Mouse (Mus musculus): Measurements from ENCODE around the gene Prodh2. TPM values are rescaled to one million over a fixed set of nuclear protein-coding genes. Genes with fewer than 3 reads are reported as not detected.

Prodh2 gene
- polyA plus RNA-seq, 1 experiment = 218 TPM

DNA sequence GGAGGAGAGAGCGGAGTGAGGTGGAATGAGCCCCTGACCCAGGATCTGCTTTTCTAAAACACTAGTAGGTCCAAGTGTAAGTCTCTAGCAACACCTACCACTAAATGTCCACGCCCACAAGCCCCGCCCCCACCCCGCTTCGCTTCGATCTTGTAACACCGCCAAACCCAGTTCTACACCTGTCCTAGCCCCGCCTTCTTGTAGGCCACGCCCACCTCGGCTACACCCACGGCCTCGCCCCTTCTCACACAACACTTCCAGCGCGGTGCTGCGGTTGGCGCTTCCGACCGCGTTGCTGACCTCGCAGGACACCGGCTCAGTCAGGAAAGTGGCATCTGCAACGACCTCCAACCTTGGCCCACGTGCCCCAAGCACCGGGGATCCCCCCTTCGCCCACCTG is 39.7 kb upstream of the Prodh2 start:
- Histone ChIP-seq H3K4me3 (ENCODE audit: insufficient read depth, low read depth, low read length) (no peak overlapping the region), H3K4me1 (ENCODE audit: control insufficient read depth, insufficient read depth, low read length) (no peaks in the 10 kb centered on the region), H3K27me3 (replicated peaks; ENCODE audit: control insufficient read depth, insufficient read depth, low read length) (peaks cover 2% of the 10 kb centered on the region; the same call in 1 of the 2 replicates), H3K27ac (ENCODE audit: insufficient read depth, low read depth, low read length) (no peak overlapping the region), H3K36me3 (ENCODE audit: control insufficient read depth, insufficient read depth, low read length) (no peaks in the 10 kb centered on the region)
- whole genome bisulfite sequencing = 2% methylated on average over 25 of the region's 25 CpGs
- no peak for TF ChIP-seq POLR2A (IDR thresholded peaks at IDR 0.05; ENCODE audit: low read depth, low read length)
- no peak for TF ChIP-seq CTCF (conservative IDR thresholded peaks at IDR 0.05; ENCODE audit: insufficient read depth, insufficient read length, low read depth, low read length)
- DNase-seq = peak; percentile 62

DNA sequence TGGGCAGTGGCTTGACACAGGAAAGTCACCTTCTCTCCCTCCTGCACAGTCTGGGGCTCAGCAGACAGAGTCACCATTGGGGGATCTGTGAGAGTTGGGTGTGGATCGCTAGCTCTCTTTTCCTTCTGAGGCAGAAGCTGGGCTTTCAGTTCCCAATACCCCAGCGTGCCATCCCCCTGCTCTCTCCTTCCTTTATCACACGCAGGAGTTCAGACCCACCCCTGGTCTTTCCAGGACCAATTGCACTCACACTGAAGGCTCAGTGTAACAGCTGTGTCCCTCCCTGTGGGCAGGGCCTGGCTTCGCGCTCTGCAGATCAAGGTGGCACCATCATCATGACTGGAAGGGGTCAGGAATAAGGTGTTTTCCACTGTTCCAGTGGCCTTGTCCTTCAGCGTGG is 39.2 kb upstream of the Prodh2 start:
- Histone ChIP-seq H3K27ac (ENCODE audit: insufficient read depth, low read depth, low read length) (no peak overlapping the region), H3K36me3 (ENCODE audit: control insufficient read depth, insufficient read depth, low read length) (no peaks in the 10 kb centered on the region), H3K4me1 (ENCODE audit: control insufficient read depth, insufficient read depth, low read length) (no peaks in the 10 kb centered on the region), H3K27me3 (replicated peaks; ENCODE audit: control insufficient read depth, insufficient read depth, low read length) (peaks cover 2% of the 10 kb centered on the region; the same call in 1 of the 2 replicates), H3K4me3 (ENCODE audit: insufficient read depth, low read depth, low read length) (no peak overlapping the region)
- 7% methylated on average over 6 of the region's 6 CpGs for WGBS
- no peak for DNase-seq
- TF ChIP-seq POLR2A (IDR thresholded peaks at IDR 0.05; ENCODE audit: low read depth, low read length) (no peak), CTCF (conservative IDR thresholded peaks at IDR 0.05; ENCODE audit: insufficient read depth, insufficient read length, low read depth, low read length) (no peak)

DNA sequence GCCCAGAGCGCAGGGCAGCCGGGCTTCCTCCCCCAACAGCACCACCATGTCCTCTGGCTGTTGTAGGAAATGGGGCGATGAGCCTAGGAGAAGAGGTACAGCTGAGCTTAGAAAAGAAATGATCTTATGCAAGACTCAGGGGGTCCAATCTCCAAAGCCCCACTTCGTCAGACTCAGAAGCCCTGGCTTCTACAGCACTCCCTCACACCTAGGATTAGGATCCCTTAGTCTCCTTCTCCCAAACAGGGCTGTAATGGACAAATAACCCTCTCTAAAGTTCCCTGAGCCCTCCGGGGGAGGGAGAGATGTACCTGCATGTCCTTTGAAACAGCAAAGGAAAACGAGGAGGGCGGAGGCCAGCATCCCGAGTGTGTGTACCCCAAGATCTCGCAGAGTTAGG is 36.9 kb upstream of the Prodh2 start:
- Histone ChIP-seq H3K36me3 (ENCODE audit: control insufficient read depth, insufficient read depth, low read length) (no peaks in the 10 kb centered on the region), H3K27ac (ENCODE audit: insufficient read depth, low read depth, low read length) (no peak overlapping the region), H3K27me3 (replicated peaks; ENCODE audit: control insufficient read depth, insufficient read depth, low read length) (peaks cover 2% of the 10 kb centered on the region; the same call in 1 of the 2 replicates), H3K4me1 (ENCODE audit: control insufficient read depth, insufficient read depth, low read length) (no peaks in the 10 kb centered on the region), H3K4me3 (ENCODE audit: insufficient read depth, low read depth, low read length) (no peak overlapping the region)
- under 1% methylated on average over 9 of the region's 9 CpGs for WGBS
- TF ChIP-seq POLR2A (IDR thresholded peaks at IDR 0.05; ENCODE audit: low read depth, low read length) (no peak), CTCF (conservative IDR thresholded peaks at IDR 0.05; ENCODE audit: insufficient read depth, insufficient read length, low read depth, low read length) (no peak)
- DNase-seq = no peak

DNA sequence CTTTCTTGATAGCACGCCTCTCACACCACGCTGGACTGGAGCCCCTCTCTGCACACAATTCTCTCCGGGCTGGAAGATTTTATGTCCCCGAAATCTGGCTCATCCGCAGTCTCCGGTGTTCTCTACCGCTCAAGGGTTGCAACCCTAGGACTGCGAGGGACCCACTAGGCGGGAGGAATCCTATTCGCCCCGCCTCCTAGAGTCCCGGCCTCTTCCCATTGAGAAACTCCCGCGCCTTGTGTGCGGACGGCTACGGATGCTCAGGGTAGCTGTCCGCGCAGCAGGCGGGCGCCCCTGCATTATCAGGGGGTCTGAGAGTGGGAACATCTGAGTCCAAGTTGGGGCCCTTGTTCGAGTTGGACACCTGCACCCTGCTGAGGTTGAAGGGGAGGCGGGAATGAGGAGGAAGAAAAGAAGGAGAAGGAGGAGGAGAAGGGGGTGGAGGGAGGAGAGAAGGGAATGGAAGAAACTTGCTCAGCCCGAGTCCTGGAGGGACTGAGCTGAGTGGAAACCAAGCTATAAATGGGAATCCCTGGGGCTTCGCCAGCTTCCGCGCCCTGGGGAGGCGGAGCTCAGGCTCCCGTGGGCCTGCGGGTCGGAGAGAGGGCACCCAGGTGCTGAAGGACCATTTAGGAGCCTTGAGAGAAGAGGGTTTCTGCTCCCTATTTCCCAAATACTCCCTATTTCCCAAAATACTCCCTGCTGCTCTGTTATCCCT is 36.4 kb upstream of the Prodh2 start:
- DNase-seq = no peak
- Histone ChIP-seq H3K27me3 (replicated peaks; ENCODE audit: control insufficient read depth, insufficient read depth, low read length) (peaks cover 2% of the 10 kb centered on the region; the same call in 1 of the 2 replicates), H3K4me1 (ENCODE audit: control insufficient read depth, insufficient read depth, low read length) (no peaks in the 10 kb centered on the region), H3K27ac (ENCODE audit: insufficient read depth, low read depth, low read length) (no peak overlapping the region), H3K36me3 (ENCODE audit: control insufficient read depth, insufficient read depth, low read length) (no peaks in the 10 kb centered on the region), H3K4me3 (ENCODE audit: insufficient read depth, low read depth, low read length) (no peak overlapping the region)
- WGBS = 2% methylated on average over 31 of the region's 31 CpGs
- TF ChIP-seq CTCF (conservative IDR thresholded peaks at IDR 0.05; ENCODE audit: insufficient read depth, insufficient read length, low read depth, low read length) = no peak
- TF ChIP-seq POLR2A (IDR thresholded peaks at IDR 0.05; ENCODE audit: low read depth, low read length) = no peak

DNA sequence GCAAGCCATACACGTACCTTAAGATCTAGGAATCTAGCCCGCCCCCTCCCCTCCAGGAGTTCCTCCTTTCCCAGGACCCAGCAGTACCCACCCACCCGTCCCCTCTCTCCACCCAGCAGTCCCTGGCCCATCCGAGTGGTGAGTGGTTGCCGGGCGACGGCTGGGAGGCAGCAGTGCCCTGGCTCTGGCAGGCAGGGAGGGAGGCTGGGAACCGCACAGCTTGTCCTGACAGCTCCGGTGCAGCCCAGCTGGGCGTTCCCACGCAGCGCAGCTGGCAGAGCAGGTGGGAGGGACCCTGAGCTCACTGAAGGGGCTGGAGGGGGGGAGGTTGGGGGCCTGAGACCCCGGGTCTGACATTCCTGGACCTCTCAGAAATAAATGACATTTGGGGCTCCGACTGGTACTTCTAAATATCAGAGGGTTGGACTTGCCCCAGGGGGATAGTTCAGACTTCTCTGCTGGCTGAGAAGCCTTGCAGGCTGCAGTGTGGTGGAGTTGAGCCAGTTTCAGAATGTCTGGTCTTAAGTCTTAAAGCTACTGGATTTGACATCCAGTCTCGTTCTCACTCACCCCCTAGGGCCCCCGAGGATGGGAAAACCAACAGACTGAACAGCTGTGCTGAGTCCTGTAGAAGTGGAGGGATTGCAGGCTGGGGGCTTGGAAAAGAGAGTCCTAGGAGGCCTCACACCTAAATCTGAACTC is 35.6 kb upstream of the Prodh2 start, which contains the start of the genes Kirrel2 and Nphs1:
Gene Kirrel2 (minus strand): TSS at position 62 of the 702 bp plus-strand sequence.
Gene Nphs1 (plus strand): TSS at position 687 of the 702 bp plus-strand sequence.
- Histone ChIP-seq H3K36me3 (ENCODE audit: control insufficient read depth, insufficient read depth, low read length) (no peaks in the 10 kb centered on the region), H3K4me3 (ENCODE audit: insufficient read depth, low read depth, low read length) (no peak within 1 kb of the TSS), H3K27me3 (replicated peaks; ENCODE audit: control insufficient read depth, insufficient read depth, low read length) (peaks cover 2% of the 10 kb centered on the region; the same call in 1 of the 2 replicates), H3K27ac (ENCODE audit: insufficient read depth, low read depth, low read length) (no peak within 1 kb of the TSS), H3K4me1 (ENCODE audit: control insufficient read depth, insufficient read depth, low read length) (no peaks in the 10 kb centered on the region)
- no peak for DNase-seq
- WGBS = 3% methylated on average over 16 of the region's 16 CpGs
- TF ChIP-seq POLR2A (IDR thresholded peaks at IDR 0.05; ENCODE audit: low read depth, low read length) = no peak
- no peak for TF ChIP-seq CTCF (conservative IDR thresholded peaks at IDR 0.05; ENCODE audit: insufficient read depth, insufficient read length, low read depth, low read length)

DNA sequence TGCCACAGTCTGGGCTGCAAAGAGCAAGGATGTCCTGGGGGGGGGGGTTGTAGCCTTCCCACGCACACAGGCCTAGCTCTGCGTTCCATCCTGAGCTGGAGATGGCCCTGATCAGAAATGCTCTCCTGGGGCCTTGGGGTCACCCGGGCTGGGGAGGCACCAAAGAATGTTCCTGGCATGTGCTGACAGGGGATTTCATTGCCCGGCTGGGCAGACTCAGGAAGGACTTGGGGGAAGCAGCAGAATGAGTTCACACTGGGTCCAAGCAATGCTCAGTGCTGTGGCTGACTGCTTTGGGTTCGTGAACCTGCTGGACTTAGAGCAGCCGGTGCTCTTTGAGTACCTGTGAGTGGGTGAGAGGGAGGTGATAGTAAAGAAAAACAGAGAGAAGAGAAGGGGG is 33.9 kb upstream of the Prodh2 start:
- Histone ChIP-seq H3K27ac (ENCODE audit: insufficient read depth, low read depth, low read length) (no peak overlapping the region), H3K4me1 (ENCODE audit: control insufficient read depth, insufficient read depth, low read length) (no peaks in the 10 kb centered on the region), H3K36me3 (ENCODE audit: control insufficient read depth, insufficient read depth, low read length) (no peaks in the 10 kb centered on the region), H3K4me3 (ENCODE audit: insufficient read depth, low read depth, low read length) (no peak overlapping the region), H3K27me3 (replicated peaks; ENCODE audit: control insufficient read depth, insufficient read depth, low read length) (peaks cover 2% of the 10 kb centered on the region; the same call in 1 of the 2 replicates)
- WGBS = 22% methylated on average over 6 of the region's 6 CpGs
- TF ChIP-seq POLR2A (IDR thresholded peaks at IDR 0.05; ENCODE audit: low read depth, low read length) (no peak), CTCF (conservative IDR thresholded peaks at IDR 0.05; ENCODE audit: insufficient read depth, insufficient read length, low read depth, low read length) (no peak)
- DNase-seq = no peak

DNA sequence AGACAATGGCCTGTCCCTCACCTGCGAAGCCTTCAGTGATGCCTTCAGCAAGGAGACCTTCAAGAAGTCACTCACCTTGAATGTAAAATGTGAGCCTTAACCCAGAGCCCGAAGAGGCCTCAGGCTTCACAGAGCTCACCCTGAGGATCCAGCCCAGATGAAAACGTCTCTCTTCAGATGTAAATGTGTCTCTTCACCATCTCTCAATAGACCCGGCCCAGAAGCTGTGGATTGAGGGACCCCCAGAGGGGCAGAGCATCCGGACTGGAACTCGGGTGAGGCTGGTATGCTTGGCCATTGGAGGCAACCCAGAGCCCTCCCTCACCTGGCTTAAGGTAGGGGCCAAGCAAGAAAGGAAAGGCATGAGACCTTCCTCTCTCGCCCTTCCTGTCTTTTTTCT is 29.9 kb upstream of the Prodh2 start:
- no peaks in the 10 kb centered on the region for H3K4me1 ChIP-seq (ENCODE audit: control insufficient read depth, insufficient read depth, low read length)
- DNase-seq = no peak
- no peak overlapping the region for H3K27ac ChIP-seq (ENCODE audit: insufficient read depth, low read depth, low read length)
- H3K36me3 ChIP-seq (ENCODE audit: control insufficient read depth, insufficient read depth, low read length) = no peaks in the 10 kb centered on the region
- TF ChIP-seq CTCF (conservative IDR thresholded peaks at IDR 0.05; ENCODE audit: insufficient read depth, insufficient read length, low read depth, low read length) (no peak), POLR2A (IDR thresholded peaks at IDR 0.05; ENCODE audit: low read depth, low read length) (no peak)
- WGBS = 32% methylated on average over 7 of the region's 7 CpGs
- H3K4me3 ChIP-seq (ENCODE audit: insufficient read depth, low read depth, low read length) = no peak overlapping the region
- no peaks in the 10 kb centered on the region for H3K27me3 ChIP-seq (replicated peaks; ENCODE audit: control insufficient read depth, insufficient read depth, low read length)
